Mouse (Mus musculus): ENCODE data around the gene Tkt. TPM values are rescaled to one million over a fixed set of nuclear protein-coding genes. Genes with fewer than 3 reads are reported as not detected.

Gene Tkt
- polyA plus RNA-seq, 1 experiment from 2014 or later, result 274 TPM

GRCm38 (mm10) chr14:30612962-30613715, 65.0 kb downstream of the Tkt start:
- H3K9me3 ChIP-seq, result no peaks in the 10 kb centered on the region
- no peak overlapping the region for H3K27ac ChIP-seq
- no peak for ATAC-seq (ENCODE audit: low FRiP score)
- H3K36me3 ChIP-seq (replicated peaks), result no peaks in the 10 kb centered on the region
- no peak overlapping the region for H3K4me2 ChIP-seq
- no peaks in the 10 kb centered on the region for H3K27me3 ChIP-seq
- H3K4me3 ChIP-seq (replicated peaks), result no peak overlapping the region
- H3K9ac ChIP-seq, result no peak overlapping the region
- WGBS, result 86% methylated on average over 2 of the region's 2 CpGs
- 0 out of 2 replicates have a peak, but pooled peaks cover 4% of the 10 kb centered on the region for H3K4me1 ChIP-seq

GRCm38 (mm10) chr14:30616751-30617150, 68.6 kb downstream of the Tkt start:
- 85% methylated on average over 2 of the region's 2 CpGs for WGBS
- no peaks in the 10 kb centered on the region for H3K36me3 ChIP-seq (replicated peaks)
- no peak overlapping the region for H3K4me2 ChIP-seq
- H3K4me1 ChIP-seq, result 0 out of 2 replicates have a peak, but pooled peaks cover 4% of the 10 kb centered on the region
- ATAC-seq (ENCODE audit: low FRiP score), result no peak
- no peak overlapping the region for H3K27ac ChIP-seq
- H3K9ac ChIP-seq, result no peak overlapping the region
- H3K9me3 ChIP-seq, result no peaks in the 10 kb centered on the region
- H3K4me3 ChIP-seq (replicated peaks), result no peak overlapping the region
- H3K27me3 ChIP-seq, result no peaks in the 10 kb centered on the region

GRCm38 (mm10) chr14:30618746-30619275, 70.7 kb downstream of the Tkt start:
- Histone ChIP-seq H3K36me3 (replicated peaks) (no peaks in the 10 kb centered on the region), H3K4me3 (replicated peaks) (no peak overlapping the region), H3K27ac (no peak overlapping the region), H3K9me3 (no peaks in the 10 kb centered on the region), H3K4me2 (no peak overlapping the region), H3K27me3 (no peaks in the 10 kb centered on the region), H3K4me1 (no peaks in the 10 kb centered on the region), H3K9ac (no peak overlapping the region)
- 96% methylated on average over 2 of the region's 2 CpGs for WGBS
- ATAC-seq (ENCODE audit: low FRiP score), result no peak

GRCm38 (mm10) chr14:30619982-30620578, 71.9 kb downstream of the Tkt start:
- H3K9ac ChIP-seq, result no peak overlapping the region
- no peak overlapping the region for H3K4me3 ChIP-seq (replicated peaks)
- no peaks in the 10 kb centered on the region for H3K9me3 ChIP-seq
- no peaks in the 10 kb centered on the region for H3K36me3 ChIP-seq (replicated peaks)
- ATAC-seq (ENCODE audit: low FRiP score), result no peak
- H3K4me1 ChIP-seq, result peaks cover 3% of the 10 kb centered on the region; the same call in 1 of the 2 replicates
- H3K27ac ChIP-seq, result no peak overlapping the region
- 85% methylated on average over 7 of the region's 7 CpGs for WGBS
- H3K27me3 ChIP-seq, result peaks cover 7% of the 10 kb centered on the region
- H3K4me2 ChIP-seq, result no peak overlapping the region

- WGBS, result 88% methylated on average over 7 of the region's 7 CpGs
- no peak overlapping the region for H3K4me2 ChIP-seq
- no peaks in the 10 kb centered on the region for H3K9me3 ChIP-seq
- peaks cover 18% of the 10 kb centered on the region for H3K4me1 ChIP-seq
- no peaks in the 10 kb centered on the region for H3K36me3 ChIP-seq (replicated peaks)
- H3K27me3 ChIP-seq, result peaks cover 20% of the 10 kb centered on the region
- no peak overlapping the region for H3K9ac ChIP-seq
- no peak for ATAC-seq (ENCODE audit: low FRiP score)
- no peak overlapping the region for H3K4me3 ChIP-seq (replicated peaks)
- H3K27ac ChIP-seq, result no peak overlapping the region
Observed at GRCm38 (mm10) chr14:30622130-30622529, 74.0 kb downstream of the Tkt start.

GRCm38 (mm10) chr14:30622556-30622955, 74.4 kb downstream of the Tkt start:
- H3K4me3 ChIP-seq (replicated peaks), result no peak overlapping the region

More at GRCm38 (mm10) chr14:30622556-30622955, 74.4 kb downstream of the Tkt start:
- H3K36me3 ChIP-seq (replicated peaks), result no peaks in the 10 kb centered on the region
- no peak for ATAC-seq (ENCODE audit: low FRiP score)
- 90% methylated on average over 8 of the region's 8 CpGs for WGBS
- no peak overlapping the region for H3K9ac ChIP-seq
- H3K9me3 ChIP-seq, result no peaks in the 10 kb centered on the region
- no peak overlapping the region for H3K4me2 ChIP-seq
- H3K27me3 ChIP-seq, result peaks cover 20% of the 10 kb centered on the region
- H3K27ac ChIP-seq, result no peak overlapping the region
- H3K4me1 ChIP-seq, result peaks cover 18% of the 10 kb centered on the region

Small RNAs within 50 kb of the gene (microRNA-seq; reads per million reads assigned to microRNA genes)
- gene Mir3076, result 5.6 reads per million, percentile 20 among the genes with 10 or more reads in this experiment

Other genes with a start within 250 kb of the Tkt start
- gene Dcp1a, start 68.8 kb upstream of the Tkt start, polyA plus RNA-seq (2016; fragmentation: Nextera tagmentation; extraction: Ambion mirVana), result 31.5 and 31.7 TPM in 2 replicates
- gene Cacna1d, start 56.9 kb upstream of the Tkt start, polyA plus RNA-seq (2016; fragmentation: Nextera tagmentation; extraction: Ambion mirVana), result 1.9 and 2.7 TPM in 2 replicates
- 25.8 and 29.0 TPM in 2 replicates for gene Prkcd, start 77.9 kb downstream of the Tkt start, polyA plus RNA-seq (2016; fragmentation: Nextera tagmentation; extraction: Ambion mirVana)
- gene Rft1, start 106.0 kb downstream of the Tkt start, polyA plus RNA-seq (2016; fragmentation: Nextera tagmentation; extraction: Ambion mirVana), result 10.9 TPM in 2 replicates
- 24.6 and 28.1 TPM in 2 replicates for gene Sfmbt1, start 166.5 kb downstream of the Tkt start, polyA plus RNA-seq (2016; fragmentation: Nextera tagmentation; extraction: Ambion mirVana)